Mouse (Mus musculus) left cerebral cortex, adult 9 months (tissue): ENCODE data around the gene Tmem98.

Experiments
- DNase-seq, 2 experiments: peaks; one replicate each; pipeline ENCODE4 v3.0.0; 2022; ENCODE audit warnings: low spot score in 2 of 2

Tmem98 gene

DNA sequence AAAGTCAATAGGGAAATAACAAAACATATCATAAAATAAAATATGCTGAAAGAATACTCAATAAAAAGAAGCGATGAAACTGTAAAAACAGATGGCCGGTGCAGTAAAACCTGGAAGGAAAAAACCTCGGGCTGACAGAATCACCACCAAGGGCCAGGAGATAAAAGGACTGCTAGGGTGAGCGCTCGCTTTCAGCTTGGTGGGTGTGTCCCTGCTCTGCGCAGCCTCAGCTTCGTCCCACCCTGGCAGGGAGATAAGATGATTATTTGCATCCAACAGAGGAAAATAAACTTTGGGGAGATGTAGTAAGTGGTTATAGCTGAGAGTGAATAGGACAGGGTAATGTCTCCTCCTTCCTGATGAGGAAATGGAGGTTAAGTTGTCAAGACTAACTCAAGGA is 44.9 kb downstream of the Tmem98 start:
- DNase-seq, result no peak

DNA sequence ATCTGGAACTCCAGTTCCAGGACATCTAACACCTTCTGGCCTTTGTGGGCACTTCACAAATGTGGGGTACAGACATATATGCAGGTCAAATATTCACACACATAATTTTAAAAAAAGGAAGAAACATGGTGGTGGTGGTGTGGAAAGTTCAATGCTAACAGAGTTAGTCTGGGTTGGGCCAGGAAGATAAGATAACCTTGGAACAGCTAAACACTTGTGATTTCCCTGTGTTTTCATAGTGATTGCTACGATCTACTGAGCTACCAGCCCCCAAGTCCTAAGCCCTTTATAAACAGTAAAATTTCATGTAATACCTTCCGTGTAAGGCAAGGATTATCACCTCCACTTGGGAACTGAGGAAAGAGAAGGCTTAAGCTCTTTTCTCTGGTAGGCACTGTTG is 46.9 kb downstream of the Tmem98 start:
- DNase-seq, result no peak

DNA sequence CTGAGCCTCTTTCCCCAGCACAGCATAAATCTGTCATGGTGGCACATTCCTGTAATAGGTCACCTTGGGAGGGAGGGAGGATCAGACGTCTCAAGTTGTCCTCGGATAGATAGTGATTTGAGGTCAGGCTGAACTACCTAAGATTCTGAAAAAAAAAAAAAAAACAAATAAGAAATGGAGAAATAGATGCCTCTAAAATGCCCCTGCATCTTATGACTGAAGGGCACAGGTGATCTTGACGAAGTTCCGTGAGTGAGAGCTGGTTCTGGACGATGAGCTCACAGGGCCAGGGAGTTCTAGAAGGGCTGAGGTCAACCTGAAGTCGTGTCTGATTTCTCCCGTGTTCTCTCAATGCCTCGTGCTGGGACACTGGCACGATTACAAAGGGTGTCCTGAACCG is 48.1 kb downstream of the Tmem98 start, which contains the start of gene Spaca3:
Gene Spaca3, plus strand, starts transcription at position 301 of the 400 bp plus-strand sequence.
- DNase-seq, result no peak

DNA sequence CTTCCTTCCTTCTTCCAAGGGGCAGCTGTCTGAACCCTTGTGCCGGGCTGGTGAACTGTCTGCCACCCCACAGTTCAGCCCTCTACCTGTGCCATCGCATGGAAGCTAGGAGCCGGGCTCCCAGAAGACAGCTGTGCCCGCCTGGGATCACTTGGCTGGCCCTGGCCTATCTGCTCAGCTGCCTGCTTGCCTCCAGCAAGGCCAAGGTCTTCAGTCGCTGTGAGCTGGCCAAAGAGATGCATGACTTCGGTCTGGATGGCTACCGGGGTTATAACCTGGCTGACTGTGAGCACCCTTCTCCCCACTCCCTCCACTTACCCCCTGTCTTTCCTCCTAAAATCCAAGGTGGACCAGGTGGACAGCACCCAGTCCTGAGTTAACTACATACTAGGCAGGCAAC is 53.0 kb downstream of the Tmem98 start:
- DNase-seq, result no peak

DNA sequence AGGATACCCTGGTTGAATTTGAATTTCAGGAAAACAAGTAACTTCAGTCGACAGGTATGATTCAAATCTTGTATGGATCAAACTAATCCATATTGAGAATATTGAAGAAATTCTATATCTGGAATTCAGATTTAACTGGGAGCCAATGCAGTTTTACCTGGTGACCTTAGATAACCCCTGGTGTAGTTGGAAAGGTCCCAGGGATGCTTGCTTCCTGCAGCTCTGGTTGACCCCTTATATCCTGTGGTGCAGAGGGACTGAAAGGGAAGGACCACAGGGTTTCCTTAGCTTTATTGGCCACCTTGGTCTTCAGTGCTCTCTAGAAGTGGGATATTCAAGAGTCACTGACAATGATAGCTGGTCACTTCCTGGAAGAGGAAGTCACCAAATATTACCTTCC is 58.1 kb downstream of the Tmem98 start:
- DNase-seq, result no peak
